16 mouse cellular contexts compared by ENCODE assay signal in the genomic region with DNA sequence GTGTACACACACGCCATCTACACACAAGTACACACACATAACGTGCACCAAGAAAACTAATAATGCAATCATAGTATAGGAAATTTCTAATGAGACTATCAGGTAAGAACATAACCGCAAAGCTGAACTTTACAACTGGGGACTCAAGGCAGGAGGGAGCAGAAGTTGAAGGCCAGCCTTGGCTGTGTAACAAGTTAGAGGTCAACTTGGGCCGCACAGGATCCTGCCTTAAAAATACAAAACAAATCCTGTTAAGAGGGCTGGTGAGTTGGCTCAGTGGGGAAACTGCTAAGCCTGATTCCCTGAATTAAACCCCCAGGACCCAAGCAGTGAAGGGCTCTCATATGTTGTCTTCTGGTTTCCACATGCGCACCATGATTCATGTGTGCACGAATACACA.
"Had no signal": no experiment of that assay in that cellular context is flagged by ENCODE, and none has a peak within 500 bp of the region (broad histone marks: within the 10 kb centered on the region; RNA-seq: fewer than 3 reads in every experiment).

No protein-coding gene starts in this region.

- H3K4me2 ChIP-seq: limb, embryonic 15.5 days; lung, embryonic 14.5 days; midbrain, embryonic 11.5 days; midbrain, embryonic 15.5 days; neural tube, embryonic 13.5 days had no signal

- DNase-seq: kidney, adult 9 months; kidney, postnatal 36 days; lung, embryonic 14.5 days; lung, postnatal 10 days; lung, postnatal 4 days; retina, postnatal 1 day; right cerebral cortex, postnatal 14 days; thymus, adult 2 months; thymus, postnatal 25 days had no signal

- H3K27me3 ChIP-seq: limb, embryonic 15.5 days; midbrain, embryonic 15.5 days; neural tube, embryonic 13.5 days had no signal

- H3K4me1 ChIP-seq: midbrain, embryonic 15.5 days had no signal

- ATAC-seq: midbrain, embryonic 15.5 days had no signal

- H3K9ac ChIP-seq: limb, embryonic 15.5 days; liver, embryonic 15.5 days; lung, embryonic 14.5 days; midbrain, embryonic 15.5 days; neural tube, embryonic 13.5 days had no signal

- H3K4me3 ChIP-seq: limb, embryonic 15.5 days; liver, embryonic 15.5 days; midbrain, embryonic 15.5 days; neural tube, embryonic 13.5 days had no signal

- H3K27ac ChIP-seq: kidney, postnatal 0 days; midbrain, embryonic 15.5 days; neural tube, embryonic 13.5 days had no signal

- H3K9me3 ChIP-seq: limb, embryonic 15.5 days; liver, embryonic 15.5 days; megakaryocyte, embryonic 14.5 days; midbrain, embryonic 15.5 days; neural tube, embryonic 13.5 days had no signal
